Mouse (Mus musculus) liver, adult (tissue): ENCODE measurements at regions not wholly inside any gene's neighbourhood (a gene's known extent, or its start where the extent isn't known, plus 50 kb on each side); places are given as distances from the start of the nearest gene placed in this dataset.

Experiments
- GATA4 ChIP-seq: IDR thresholded peaks from 2 replicates; pipeline ENCODE4 v1.6.1; 2014; ENCODE audit warnings: mild to moderate bottlenecking, low read length; ENCODE audit not compliant: insufficient replicate concordance

- no peak for TF ChIP-seq GATA4
Observed at GRCm38 (mm10) chr1:186472955-186473354, 232.8 kb downstream of the Tgfb2 start.

- no peak for TF ChIP-seq GATA4
Observed at GRCm38 (mm10) chr1:186465526-186465925, 240.3 kb downstream of the Tgfb2 start.

- TF ChIP-seq GATA4: no peak
Observed at GRCm38 (mm10) chr1:186460742-186461141, 245.0 kb downstream of the Tgfb2 start.

- TF ChIP-seq GATA4: no peak
Observed at GRCm38 (mm10) chr1:186458099-186458637, 247.6 kb downstream of the Tgfb2 start.

- TF ChIP-seq GATA4: no peak
Observed at GRCm38 (mm10) chr1:186457098-186457497, 248.7 kb downstream of the Tgfb2 start.

GRCm38 (mm10) chr1:186456131-186456530 lies 249.7 kb downstream of the Tgfb2 start:
- no peak for TF ChIP-seq GATA4

- TF ChIP-seq GATA4: no peak
Observed at GRCm38 (mm10) chr1:186455177-186455660, 250.6 kb downstream of the Tgfb2 start.

- TF ChIP-seq GATA4: no peak
Observed at GRCm38 (mm10) chr1:186454393-186455085, 251.2 kb downstream of the Tgfb2 start.

GRCm38 (mm10) chr1:186448841-186449650 lies 256.7 kb downstream of the Tgfb2 start:
- no peak for TF ChIP-seq GATA4

- no peak for TF ChIP-seq GATA4
Observed at GRCm38 (mm10) chr1:186447521-186447920, 258.3 kb downstream of the Tgfb2 start.

- TF ChIP-seq GATA4: no peak
Observed at GRCm38 (mm10) chr1:186444701-186445131, 261.1 kb downstream of the Tgfb2 start.

GRCm38 (mm10) chr1:186442160-186442559 lies 263.6 kb downstream of the Tgfb2 start:
- no peak for TF ChIP-seq GATA4

GRCm38 (mm10) chr1:186435336-186435972 lies 270.3 kb downstream of the Tgfb2 start:
- TF ChIP-seq GATA4: no peak

- TF ChIP-seq GATA4: no peak
Observed at GRCm38 (mm10) chr1:186434782-186435181, 271.0 kb downstream of the Tgfb2 start.

- no peak for TF ChIP-seq GATA4
Observed at GRCm38 (mm10) chr1:186434007-186434406, 271.8 kb downstream of the Tgfb2 start.
